Mouse (Mus musculus): ENCODE measurements around the gene Dusp9. TPM values are rescaled to one million over a fixed set of nuclear protein-coding genes. Genes with fewer than 3 reads are reported as not detected.

Dusp9 gene
- polyA plus RNA-seq, 1 experiment from 2014 or later = 38.3 TPM

- Histone ChIP-seq H3K27me3 (ENCODE audit: poor library complexity, severe bottlenecking) (peaks cover 48% of the 10 kb centered on the region), H3K36me3 (replicated peaks) (no peaks in the 10 kb centered on the region; the same call in 1 of the 2 replicates), H3K4me3 (no peak overlapping the region), H3K27ac (no peak overlapping the region), H3K4me1 (peaks cover 2% of the 10 kb centered on the region; the same call in 1 of the 2 replicates), H3K9me3 (no peaks in the 10 kb centered on the region)
- no peak for DNase-seq (ENCODE audit: extremely low spot score, low spot score)
- 29% methylated on average over 4 of the region's 4 CpGs for WGBS
Observed at GRCm38 (mm10) chrX:73645121-73645520, 5.9 kb downstream of the Dusp9 start.

DNA sequence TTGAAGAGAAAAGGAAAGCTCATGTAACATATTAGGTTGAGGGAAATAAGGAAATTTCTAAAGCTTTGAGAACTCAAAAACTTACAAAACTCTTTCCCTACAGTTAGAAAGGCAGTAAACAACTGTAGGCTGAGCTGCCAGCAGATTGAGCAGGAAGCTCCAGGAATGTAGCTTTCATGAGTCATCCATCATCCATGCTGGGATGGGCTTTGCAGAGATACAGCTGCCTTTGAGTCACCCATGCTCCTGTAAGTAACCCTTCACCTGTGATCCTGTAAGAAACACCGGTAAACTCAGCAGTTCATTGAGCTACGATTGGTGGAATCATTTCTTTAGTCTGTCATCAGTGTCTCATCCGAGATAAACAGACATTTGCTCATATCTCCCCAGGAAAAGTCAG lies 11.7 kb downstream of the Dusp9 start:
- Histone ChIP-seq H3K36me3 (replicated peaks) (no peaks in the 10 kb centered on the region), H3K4me1 (no peaks in the 10 kb centered on the region), H3K4me3 (no peak overlapping the region), H3K27ac (no peak overlapping the region), H3K27me3 (ENCODE audit: poor library complexity, severe bottlenecking) (peaks cover 10% of the 10 kb centered on the region), H3K9me3 (no peaks in the 10 kb centered on the region)
- WGBS = 78% methylated on average over 3 of the region's 3 CpGs
- DNase-seq (ENCODE audit: extremely low spot score, low spot score) = no peak

GRCm38 (mm10) chrX:73653392-73653791 lies 14.2 kb downstream of the Dusp9 start:
- Histone ChIP-seq H3K27me3 (ENCODE audit: poor library complexity, severe bottlenecking) (peaks cover 27% of the 10 kb centered on the region), H3K27ac (no peak overlapping the region), H3K4me1 (peaks cover 2% of the 10 kb centered on the region), H3K4me3 (no peak overlapping the region), H3K36me3 (replicated peaks) (no peaks in the 10 kb centered on the region), H3K9me3 (no peaks in the 10 kb centered on the region)
- WGBS = 86% methylated on average over 6 of the region's 6 CpGs
- DNase-seq (ENCODE audit: extremely low spot score, low spot score) = no peak

- Histone ChIP-seq H3K4me1 (peaks cover 10% of the 10 kb centered on the region), H3K27me3 (ENCODE audit: poor library complexity, severe bottlenecking) (peaks cover 35% of the 10 kb centered on the region), H3K36me3 (replicated peaks) (no peaks in the 10 kb centered on the region), H3K27ac (no peak overlapping the region), H3K9me3 (no peaks in the 10 kb centered on the region), H3K4me3 (no peak overlapping the region)
- peak; percentile 53 for DNase-seq (ENCODE audit: extremely low spot score, low spot score)
- 13% methylated on average over 6 of the region's 6 CpGs for WGBS
Observed at GRCm38 (mm10) chrX:73654177-73654576, 15.0 kb downstream of the Dusp9 start.

DNA sequence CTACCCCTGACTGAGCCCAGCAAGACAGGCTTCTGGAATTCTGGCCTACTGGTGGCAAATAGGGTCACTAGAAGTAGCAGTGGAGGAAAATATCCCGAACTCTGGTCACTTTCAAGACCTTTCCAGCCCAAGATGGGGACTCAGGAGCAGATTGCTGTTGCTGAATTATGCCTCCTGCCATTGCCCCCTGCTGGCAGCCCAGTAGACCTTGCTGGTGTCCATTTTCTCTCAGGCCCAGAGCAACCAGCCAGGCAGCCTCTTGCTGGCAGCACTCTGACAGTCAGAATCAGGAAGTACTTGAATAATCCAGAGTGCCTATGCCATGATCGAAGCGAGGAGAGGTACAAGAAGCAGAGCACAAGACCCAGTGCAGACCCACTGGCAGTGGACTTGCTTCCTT lies 16.3 kb downstream of the Dusp9 start:
- no peaks in the 10 kb centered on the region for H3K9me3 ChIP-seq
- H3K27me3 ChIP-seq (ENCODE audit: poor library complexity, severe bottlenecking) = peaks cover 48% of the 10 kb centered on the region
- no peak for DNase-seq (ENCODE audit: extremely low spot score, low spot score)
- no peak overlapping the region for H3K4me3 ChIP-seq
- WGBS = 77% methylated on average over 3 of the region's 3 CpGs
- H3K27ac ChIP-seq = no peak overlapping the region
- no peaks in the 10 kb centered on the region for H3K36me3 ChIP-seq (replicated peaks)
- H3K4me1 ChIP-seq = peaks cover 15% of the 10 kb centered on the region

GRCm38 (mm10) chrX:73658391-73658790 lies 19.2 kb downstream of the Dusp9 start:
- H3K4me3 ChIP-seq = no peak overlapping the region
- peaks cover 15% of the 10 kb centered on the region for H3K4me1 ChIP-seq
- no peak overlapping the region for H3K27ac ChIP-seq
- H3K9me3 ChIP-seq = no peaks in the 10 kb centered on the region
- peaks cover 58% of the 10 kb centered on the region for H3K27me3 ChIP-seq (ENCODE audit: poor library complexity, severe bottlenecking)
- no peak for DNase-seq (ENCODE audit: extremely low spot score, low spot score)
- no peaks in the 10 kb centered on the region for H3K36me3 ChIP-seq (replicated peaks)
- WGBS = 52% methylated on average over 7 of the region's 7 CpGs

DNA sequence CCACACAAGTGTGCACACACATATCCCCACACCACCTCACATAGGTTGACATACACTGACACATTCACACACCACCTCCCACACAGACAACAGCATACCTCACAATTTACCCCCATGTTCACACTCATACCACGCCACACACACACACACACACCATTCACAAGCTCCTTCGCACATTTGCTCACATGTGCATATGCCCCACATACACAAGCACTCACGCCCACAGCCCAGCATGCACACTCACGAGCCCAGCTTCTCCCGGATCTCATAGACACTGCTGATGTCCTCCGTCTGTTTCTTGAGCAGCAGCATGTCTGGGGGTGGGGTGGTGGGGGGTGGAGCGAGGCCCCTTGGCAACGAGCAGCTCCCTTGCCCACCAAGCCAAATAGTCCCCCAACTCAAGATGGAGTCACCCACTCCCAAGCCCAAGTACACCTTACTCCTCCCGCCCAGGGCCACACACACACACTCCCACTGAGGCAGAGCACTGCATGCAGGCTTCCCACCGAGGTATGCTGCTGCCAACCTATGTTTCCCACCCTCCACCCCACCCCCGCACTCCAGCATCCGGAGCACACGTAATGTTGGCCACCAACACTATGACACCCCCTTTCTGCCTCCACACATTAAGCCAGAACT lies 19.8 kb downstream of the Dusp9 start:
- Histone ChIP-seq H3K4me3 (peak overlapping the region; percentile 61), H3K36me3 (replicated peaks) (no peaks in the 10 kb centered on the region), H3K27ac (peak overlapping the region; percentile 78), H3K9me3 (no peaks in the 10 kb centered on the region), H3K27me3 (ENCODE audit: poor library complexity, severe bottlenecking) (peaks cover 51% of the 10 kb centered on the region), H3K4me1 (peaks cover 15% of the 10 kb centered on the region)
- WGBS = 63% methylated on average over 13 of the region's 13 CpGs
- no peak for DNase-seq (ENCODE audit: extremely low spot score, low spot score)

- H3K27me3 ChIP-seq (ENCODE audit: poor library complexity, severe bottlenecking) = peaks cover 51% of the 10 kb centered on the region
- peak; percentile 35 for DNase-seq (ENCODE audit: extremely low spot score, low spot score)
- H3K4me3 ChIP-seq = peak within 1 kb of the TSS; percentile 61
- peaks cover 15% of the 10 kb centered on the region for H3K4me1 ChIP-seq
- no peaks in the 10 kb centered on the region for H3K9me3 ChIP-seq
- 15% methylated on average over 55 of the region's 57 CpGs for WGBS
- H3K36me3 ChIP-seq (replicated peaks) = no peaks in the 10 kb centered on the region
- H3K27ac ChIP-seq = peak within 1 kb of the TSS; percentile 78
Observed at GRCm38 (mm10) chrX:73659575-73660283, 20.5 kb downstream of the Dusp9 start, which contains the start of gene Pnck. Gene Pnck (minus strand): TSS chrX:73660117.

DNA sequence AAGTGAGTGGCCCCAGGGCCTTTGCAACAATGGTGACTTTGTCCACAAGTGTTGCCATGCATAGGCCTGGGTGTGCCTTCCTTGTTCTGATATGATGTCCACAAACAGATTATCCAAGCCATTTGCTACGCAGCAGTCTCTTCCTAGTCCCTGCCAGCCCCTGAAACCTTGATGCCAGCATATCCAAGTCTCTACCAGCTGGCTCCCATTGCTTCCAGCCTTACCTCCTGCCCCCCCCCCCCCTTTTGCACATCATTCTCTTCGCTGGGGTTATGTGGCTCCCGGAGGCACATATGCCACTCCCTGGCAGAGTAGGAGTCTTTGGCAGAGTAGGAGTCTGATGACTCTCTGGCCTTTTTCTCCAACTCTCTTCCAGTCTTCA lies 21.1 kb downstream of the Dusp9 start:
- WGBS = 82% methylated on average over 3 of the region's 3 CpGs
- Histone ChIP-seq H3K4me1 (peaks cover 15% of the 10 kb centered on the region), H3K9me3 (no peaks in the 10 kb centered on the region), H3K4me3 (peak overlapping the region; percentile 61), H3K27ac (peak overlapping the region; percentile 78), H3K36me3 (replicated peaks) (no peaks in the 10 kb centered on the region), H3K27me3 (ENCODE audit: poor library complexity, severe bottlenecking) (peaks cover 51% of the 10 kb centered on the region)
- no peak for DNase-seq (ENCODE audit: extremely low spot score, low spot score)

GRCm38 (mm10) chrX:73663143-73663542 lies 23.9 kb downstream of the Dusp9 start:
- H3K36me3 ChIP-seq (replicated peaks) = no peaks in the 10 kb centered on the region
- H3K4me3 ChIP-seq = no peak overlapping the region
- DNase-seq (ENCODE audit: extremely low spot score, low spot score) = no peak
- H3K4me1 ChIP-seq = peaks cover 15% of the 10 kb centered on the region
- H3K9me3 ChIP-seq = no peaks in the 10 kb centered on the region
- peaks cover 34% of the 10 kb centered on the region for H3K27me3 ChIP-seq (ENCODE audit: poor library complexity, severe bottlenecking)
- H3K27ac ChIP-seq = no peak overlapping the region

DNA sequence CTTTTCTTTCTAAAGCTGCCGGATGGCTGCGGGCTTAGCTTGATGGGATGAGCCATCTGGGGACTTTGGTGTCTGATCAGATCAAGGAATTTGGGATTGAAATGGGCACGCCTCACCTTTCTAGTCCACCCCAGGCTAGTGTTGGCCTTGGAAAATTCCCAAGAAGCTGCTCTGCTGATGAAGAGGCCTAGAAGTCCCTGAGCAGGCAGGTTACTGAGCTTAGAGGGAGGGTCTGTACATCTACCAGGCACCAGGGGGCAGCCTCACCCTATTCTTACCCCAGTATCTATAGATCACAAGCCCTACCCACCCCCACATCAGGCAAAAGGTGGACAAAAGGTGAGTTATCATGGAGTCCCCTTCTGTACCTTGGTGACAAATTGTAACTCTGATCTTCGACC lies 32.8 kb downstream of the Dusp9 start:
- Histone ChIP-seq H3K27ac (no peak overlapping the region), H3K27me3 (ENCODE audit: poor library complexity, severe bottlenecking) (peaks cover 13% of the 10 kb centered on the region), H3K36me3 (replicated peaks) (peaks cover 14% of the 10 kb centered on the region), H3K4me3 (0 out of 2 replicates have a peak overlapping the region, but pooled peaks have one; percentile 66), H3K4me1 (peaks cover 27% of the 10 kb centered on the region), H3K9me3 (no peaks in the 10 kb centered on the region)
- WGBS = 58% methylated on average over 4 of the region's 4 CpGs
- DNase-seq (ENCODE audit: extremely low spot score, low spot score) = peak; percentile 31

DNA sequence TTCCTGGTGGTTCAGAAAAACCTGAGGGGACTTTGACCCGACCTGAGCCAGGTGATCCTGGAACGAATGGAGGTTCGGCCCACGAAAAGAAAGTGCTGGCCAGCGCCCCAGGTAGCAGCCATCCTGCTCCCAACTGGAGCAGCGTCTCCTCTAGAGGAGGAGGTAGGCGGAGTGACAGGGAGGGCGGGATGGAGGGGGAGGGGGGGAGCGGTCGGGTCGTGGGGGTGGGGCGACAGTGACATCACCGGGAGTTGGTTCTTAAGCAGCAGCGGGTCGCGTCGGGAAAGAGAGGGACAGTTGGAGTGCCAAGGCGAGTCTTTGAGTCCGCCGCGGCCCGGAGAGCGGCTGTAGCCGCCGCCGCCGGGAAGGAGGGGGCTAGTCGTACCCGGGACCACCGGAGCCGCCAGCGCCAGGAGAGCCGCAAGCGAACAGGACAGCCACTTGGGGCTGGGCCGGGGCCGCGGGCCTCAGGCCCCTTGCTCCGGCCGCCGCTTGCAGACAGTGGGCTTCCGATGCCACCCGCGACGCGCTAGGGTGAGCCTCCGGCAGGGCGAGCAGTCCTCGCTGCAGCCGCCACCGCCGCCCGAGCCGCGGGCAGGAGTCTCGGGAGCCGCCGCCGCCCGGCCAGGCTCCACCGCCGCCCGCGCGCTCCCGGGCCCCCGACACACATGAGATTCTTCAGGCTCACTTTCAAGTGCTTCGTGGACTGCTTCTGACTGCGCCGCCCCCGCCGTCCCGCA lies 33.8 kb downstream of the Dusp9 start, which contains the start of gene Slc6a8:
Slc6a8 (plus strand) TSS at position 272 of the 740 bp plus-strand sequence.
- peaks cover 27% of the 10 kb centered on the region for H3K4me1 ChIP-seq
- peak within 1 kb of the TSS; percentile 89 for H3K27ac ChIP-seq
- H3K27me3 ChIP-seq (ENCODE audit: poor library complexity, severe bottlenecking) = peaks cover 13% of the 10 kb centered on the region
- peak; percentile 73 for DNase-seq (ENCODE audit: extremely low spot score, low spot score)
- WGBS = 12% methylated on average over 48 of the region's 72 CpGs
- peaks cover 24% of the 10 kb centered on the region for H3K36me3 ChIP-seq (replicated peaks)
- no peaks in the 10 kb centered on the region for H3K9me3 ChIP-seq
- H3K4me3 ChIP-seq = peak within 1 kb of the TSS; percentile 66

GRCm38 (mm10) chrX:73673619-73673967 lies 34.4 kb downstream of the Dusp9 start:
- H3K36me3 ChIP-seq (replicated peaks) = peaks cover 29% of the 10 kb centered on the region
- H3K27ac ChIP-seq = peak overlapping the region; percentile 89
- WGBS = 25% methylated on average over 32 of the region's 42 CpGs
- H3K9me3 ChIP-seq = no peaks in the 10 kb centered on the region
- peaks cover 13% of the 10 kb centered on the region for H3K27me3 ChIP-seq (ENCODE audit: poor library complexity, severe bottlenecking)
- no peak for DNase-seq (ENCODE audit: extremely low spot score, low spot score)
- peaks cover 27% of the 10 kb centered on the region for H3K4me1 ChIP-seq
- peak overlapping the region; percentile 66 for H3K4me3 ChIP-seq

Measured in forebrain, embryonic 10.5 days (tissue).